Mouse (Mus musculus) hindbrain, embryonic 14.5 days (tissue): ENCODE measurements at regions not wholly inside any gene's neighbourhood (a gene's known extent, or its start where the extent isn't known, plus 50 kb on each side); places are given as distances from the start of the nearest gene placed in this dataset.

ENCODE experiments used
- ATAC-seq: fragments of 200-750 bp; cut with Nextera tagmentation; 2 replicates; pipeline ENCODE4 v1.8.0; 2017; ENCODE audit warnings: moderate number of reproducible peaks, mild to moderate bottlenecking, moderate TSS enrichment, moderate library complexity; ENCODE audit not compliant: low FRiP score
- DNase-seq: peaks from one replicate; pipeline ENCODE4 v3.0.0-alpha.2; 2015; ENCODE audit warnings: low spot score
- H3K27ac ChIP-seq: fragments of 300-500 bp; sonication (generic); 2 replicates; pipeline ENCODE4 v1.5.1; 2014; ENCODE audit warnings: mild to moderate bottlenecking, moderate library complexity
- H3K27me3 ChIP-seq: fragments of 300-500 bp; sonication (generic); 2 replicates; pipeline ENCODE4 v1.6.1; 2014; ENCODE audit warnings: mild to moderate bottlenecking, low read length, mixed read lengths; ENCODE audit not compliant: control insufficient read depth, insufficient read depth
- H3K36me3 ChIP-seq: fragments of 300-500 bp; sonication (generic); replicated peaks from 2 replicates; pipeline ENCODE4 v1.6.1; 2014; ENCODE audit not compliant: control insufficient read depth, insufficient read depth
- H3K4me1 ChIP-seq: fragments of 300-500 bp; sonication (generic); replicated peaks from 2 replicates; pipeline ENCODE4 v1.6.1; 2014; ENCODE audit warnings: antibody characterized with exemption, low read length, mixed read lengths; ENCODE audit not compliant: control insufficient read depth, insufficient read depth
- H3K4me2 ChIP-seq: fragments of 300-500 bp; sonication (generic); replicated peaks from 2 replicates; pipeline ENCODE4 v1.6.1; 2014; ENCODE audit warnings: mild to moderate bottlenecking, moderate library complexity
- H3K4me3 ChIP-seq: fragments of 300-500 bp; sonication (generic); replicated peaks from 2 replicates; pipeline ENCODE4 v1.5.1; 2014; ENCODE audit warnings: mild to moderate bottlenecking, low read length
- H3K9ac ChIP-seq: fragments of 300-500 bp; sonication (generic); 2 replicates; pipeline ENCODE4 v1.6.1; 2014
- H3K9me3 ChIP-seq: fragments of 300-500 bp; sonication (generic); 2 replicates; pipeline ENCODE4 v1.6.1; 2016; ENCODE audit warnings: low read length; ENCODE audit not compliant: control insufficient read depth
- WGBS: fragments of 180-500 bp; shearing (Covaris S2); extraction: QIAGEN DNeasy Blood & Tissue Kit; methylation state at CpG from one replicate; pipeline ENCODE4 v1.1.7; 2014; 5-methylcytosine and 5-hydroxymethylcytosine counted together

DNA sequence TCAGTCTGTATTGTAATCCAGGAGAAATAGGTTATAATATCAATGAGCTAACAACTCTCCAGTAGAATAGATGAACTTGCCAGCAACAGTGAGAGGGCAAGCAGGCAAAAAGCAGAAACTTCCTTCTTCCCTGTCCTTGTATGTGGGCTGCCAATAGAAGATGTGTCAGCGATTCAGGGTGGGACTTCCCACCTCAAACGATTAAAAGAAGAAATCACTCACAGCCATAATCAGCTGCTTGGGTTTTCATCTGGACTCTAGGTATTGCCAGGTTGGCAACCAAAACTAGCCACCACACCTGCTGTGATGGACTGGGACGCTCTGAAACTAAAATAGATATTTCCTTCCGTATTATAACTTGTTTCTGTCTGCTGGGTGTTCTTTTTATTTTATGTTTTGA, 133.2 kb upstream of the Map3k1 start:
- H3K36me3 ChIP-seq: no peaks in the 10 kb centered on the region
- ATAC-seq: no peak
- no peaks in the 10 kb centered on the region for H3K27me3 ChIP-seq
- H3K4me3 ChIP-seq: no peak overlapping the region
- H3K4me1 ChIP-seq: peaks cover 9% of the 10 kb centered on the region; the same call in 1 of the 2 replicates
- DNase-seq: no peak
- H3K27ac ChIP-seq: no peak overlapping the region
- H3K4me2 ChIP-seq: no peak overlapping the region
- 95% methylated on average over 4 of the region's 4 CpGs for WGBS
- no peaks in the 10 kb centered on the region for H3K9me3 ChIP-seq
- H3K9ac ChIP-seq: no peak overlapping the region

DNA sequence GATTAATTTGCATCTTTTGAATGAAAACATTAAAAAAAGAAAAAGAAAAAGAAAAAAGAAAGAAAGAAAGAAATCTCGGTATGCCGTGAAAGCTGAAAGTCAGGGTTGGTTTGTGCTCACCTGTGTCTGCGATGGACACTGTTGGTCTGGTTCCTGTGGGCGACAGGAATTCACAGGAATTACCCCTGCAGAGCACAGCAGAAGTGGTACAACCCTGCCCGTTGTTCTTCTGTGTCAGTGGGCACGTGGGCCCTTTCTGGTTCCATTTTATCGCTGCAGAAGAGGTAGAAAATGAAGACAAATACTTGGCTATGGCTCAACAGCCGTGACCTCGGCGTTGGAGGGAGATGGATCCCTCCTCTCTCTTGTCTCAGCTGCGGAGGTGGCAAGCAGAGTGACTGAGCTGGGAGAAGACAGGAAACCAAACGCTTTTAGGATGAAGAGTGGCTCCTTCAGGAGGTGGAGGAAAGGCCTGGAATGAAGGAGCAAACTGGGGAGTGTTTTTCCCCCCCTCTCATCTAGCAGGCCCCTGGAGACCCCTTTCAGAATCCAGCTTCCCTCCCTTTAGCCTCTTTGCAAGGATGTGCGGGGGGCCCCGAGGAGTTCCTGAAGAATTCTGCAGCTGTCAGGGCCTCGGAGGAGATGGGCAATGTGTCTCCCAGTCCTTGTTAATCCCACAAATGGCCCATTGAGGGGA, 134.7 kb upstream of the Map3k1 start:
- WGBS: 53% methylated on average over 15 of the region's 15 CpGs
- H3K4me1 ChIP-seq: peaks cover 9% of the 10 kb centered on the region; the same call in 1 of the 2 replicates
- no peak overlapping the region for H3K27ac ChIP-seq
- H3K36me3 ChIP-seq: no peaks in the 10 kb centered on the region
- no peaks in the 10 kb centered on the region for H3K9me3 ChIP-seq
- H3K27me3 ChIP-seq: no peaks in the 10 kb centered on the region
- 0 out of 2 replicates have a peak overlapping the region, but pooled peaks have one; percentile 2 for H3K4me2 ChIP-seq
- no peak for DNase-seq
- H3K9ac ChIP-seq: no peak overlapping the region
- H3K4me3 ChIP-seq: no peak overlapping the region
- no peak for ATAC-seq

DNA sequence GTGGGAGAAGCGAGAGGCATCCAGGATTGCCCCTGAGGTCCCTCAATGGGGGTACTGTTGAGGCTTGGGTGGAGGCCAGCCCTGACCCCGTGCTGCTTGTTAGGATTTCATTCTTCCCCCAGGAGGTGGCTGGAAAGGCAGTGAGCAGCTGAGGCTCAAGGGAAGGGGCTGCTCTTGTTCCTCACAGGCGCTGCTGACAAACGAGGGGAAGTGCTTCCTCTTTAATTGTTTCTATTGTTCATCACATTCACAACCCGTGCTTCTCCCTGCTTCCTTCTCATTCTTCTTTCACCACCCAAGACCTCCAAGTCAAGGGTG, 135.3 kb upstream of the Map3k1 start:
- Histone ChIP-seq H3K36me3 (no peaks in the 10 kb centered on the region), H3K27me3 (no peaks in the 10 kb centered on the region), H3K4me2 (0 out of 2 replicates have a peak overlapping the region, but pooled peaks have one; percentile 2), H3K4me3 (no peak overlapping the region), H3K9ac (no peak overlapping the region), H3K4me1 (peaks cover 9% of the 10 kb centered on the region; the same call in 1 of the 2 replicates), H3K9me3 (no peaks in the 10 kb centered on the region), H3K27ac (no peak overlapping the region)
- DNase-seq (no peak), ATAC-seq (peak; percentile 77; the same call in 1 of the 2 replicates)
- 9% methylated on average over 5 of the region's 5 CpGs for WGBS

DNA sequence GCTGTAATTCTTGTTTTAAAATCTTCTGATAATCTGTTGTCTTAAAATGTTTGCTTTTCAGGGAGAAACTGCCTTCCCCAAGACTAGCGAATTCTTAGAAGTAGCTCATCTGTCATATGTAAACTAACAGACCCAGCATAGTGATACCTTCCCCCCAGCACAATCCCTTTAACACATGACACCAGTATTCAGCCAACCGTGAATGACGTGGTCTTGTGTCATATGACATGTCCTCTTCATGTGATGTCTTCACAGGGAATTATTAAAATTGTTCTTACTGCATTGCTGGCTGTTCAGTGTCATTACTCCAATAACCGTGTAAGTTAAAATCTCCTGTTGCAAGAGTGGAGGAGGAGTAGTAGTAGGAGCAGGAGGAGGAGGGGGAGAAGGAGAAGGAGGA, 137.5 kb upstream of the Map3k1 start:
- DNase-seq (no peak), ATAC-seq (no peak)
- Histone ChIP-seq H3K4me3 (no peak overlapping the region), H3K9me3 (no peaks in the 10 kb centered on the region), H3K36me3 (no peaks in the 10 kb centered on the region), H3K4me1 (peaks cover 9% of the 10 kb centered on the region; the same call in 1 of the 2 replicates), H3K4me2 (no peak overlapping the region), H3K9ac (no peak overlapping the region), H3K27ac (no peak overlapping the region), H3K27me3 (no peaks in the 10 kb centered on the region)
- WGBS: 83% methylated on average over 4 of the region's 4 CpGs

DNA sequence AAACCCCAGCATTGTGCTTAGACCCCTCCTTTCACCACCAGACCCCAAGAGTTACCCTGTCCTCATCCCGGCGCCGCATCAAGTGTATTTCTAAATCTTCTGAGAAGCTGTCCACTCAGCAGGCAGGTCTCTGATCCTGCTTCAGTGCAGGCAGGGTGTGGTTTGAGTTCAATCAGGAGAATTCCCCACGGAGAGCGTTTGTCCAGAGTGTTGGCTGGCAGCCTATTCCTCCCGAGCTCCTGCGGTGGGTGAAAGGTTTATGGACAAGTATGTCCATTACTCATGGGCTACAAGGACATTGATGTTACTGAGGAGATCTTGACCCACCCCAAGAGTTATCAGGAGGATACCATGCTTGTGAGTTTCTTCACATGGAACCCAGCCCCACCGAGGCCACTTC, 138.0 kb upstream of the Map3k1 start:
- DNase-seq (no peak), ATAC-seq (no peak)
- Histone ChIP-seq H3K27me3 (no peaks in the 10 kb centered on the region), H3K4me2 (no peak overlapping the region), H3K4me3 (no peak overlapping the region), H3K9me3 (no peaks in the 10 kb centered on the region), H3K9ac (no peak overlapping the region), H3K36me3 (no peaks in the 10 kb centered on the region), H3K4me1 (peaks cover 9% of the 10 kb centered on the region; the same call in 1 of the 2 replicates), H3K27ac (no peak overlapping the region)
- WGBS: 85% methylated on average over 8 of the region's 8 CpGs

DNA sequence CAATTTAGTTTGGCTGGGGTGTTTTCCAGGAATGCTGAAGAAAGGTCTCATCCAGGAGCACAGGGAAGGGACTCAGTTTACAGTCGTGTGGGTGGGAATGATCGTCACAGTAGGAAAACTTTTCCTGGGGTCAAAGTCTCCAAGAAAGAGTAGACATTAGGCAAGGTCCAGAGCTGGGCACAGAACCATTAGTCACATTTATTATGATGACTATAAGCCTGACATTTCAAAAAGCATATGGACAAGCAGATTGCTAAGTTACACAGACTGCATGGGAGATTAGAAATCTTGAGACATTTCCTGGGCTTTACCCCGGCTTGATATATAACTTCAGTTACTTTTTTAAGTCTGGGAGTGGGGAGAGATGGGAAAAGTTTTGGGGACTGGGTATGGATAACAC, 139.6 kb upstream of the Map3k1 start:
- Histone ChIP-seq H3K4me3 (no peak overlapping the region), H3K4me1 (peaks cover 9% of the 10 kb centered on the region; the same call in 1 of the 2 replicates), H3K9me3 (no peaks in the 10 kb centered on the region), H3K9ac (no peak overlapping the region), H3K36me3 (no peaks in the 10 kb centered on the region), H3K4me2 (no peak overlapping the region), H3K27me3 (no peaks in the 10 kb centered on the region), H3K27ac (no peak overlapping the region)
- ATAC-seq (no peak), DNase-seq (no peak)
- 82% methylated on average over 3 of the region's 3 CpGs for WGBS

DNA sequence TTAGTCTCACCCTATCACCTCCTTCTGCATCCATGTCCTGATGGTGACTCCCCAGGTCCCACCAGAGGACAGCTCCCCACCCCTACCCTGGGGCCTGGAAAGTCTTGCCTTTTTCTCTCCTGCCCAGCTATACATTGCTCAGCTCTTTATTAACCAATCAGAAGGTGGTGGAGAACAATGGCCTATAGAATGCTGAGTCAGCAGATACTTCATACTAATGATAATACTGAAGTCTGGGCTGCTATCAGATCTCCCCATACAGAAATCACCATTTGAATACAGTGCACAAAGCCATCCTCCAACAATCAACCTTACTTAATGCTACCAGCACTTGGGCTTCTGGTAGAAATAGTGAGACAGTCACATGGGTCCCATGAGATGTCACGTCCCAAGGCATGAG, 141.2 kb upstream of the Map3k1 start:
- Histone ChIP-seq H3K4me2 (no peak overlapping the region), H3K27me3 (no peaks in the 10 kb centered on the region), H3K4me1 (no peaks in the 10 kb centered on the region; the same call in 1 of the 2 replicates), H3K9ac (no peak overlapping the region), H3K27ac (no peak overlapping the region), H3K36me3 (no peaks in the 10 kb centered on the region), H3K4me3 (no peak overlapping the region), H3K9me3 (no peaks in the 10 kb centered on the region)
- 87% methylated on average over 1 of the region's 1 CpGs for WGBS
- DNase-seq (no peak), ATAC-seq (no peak)

DNA sequence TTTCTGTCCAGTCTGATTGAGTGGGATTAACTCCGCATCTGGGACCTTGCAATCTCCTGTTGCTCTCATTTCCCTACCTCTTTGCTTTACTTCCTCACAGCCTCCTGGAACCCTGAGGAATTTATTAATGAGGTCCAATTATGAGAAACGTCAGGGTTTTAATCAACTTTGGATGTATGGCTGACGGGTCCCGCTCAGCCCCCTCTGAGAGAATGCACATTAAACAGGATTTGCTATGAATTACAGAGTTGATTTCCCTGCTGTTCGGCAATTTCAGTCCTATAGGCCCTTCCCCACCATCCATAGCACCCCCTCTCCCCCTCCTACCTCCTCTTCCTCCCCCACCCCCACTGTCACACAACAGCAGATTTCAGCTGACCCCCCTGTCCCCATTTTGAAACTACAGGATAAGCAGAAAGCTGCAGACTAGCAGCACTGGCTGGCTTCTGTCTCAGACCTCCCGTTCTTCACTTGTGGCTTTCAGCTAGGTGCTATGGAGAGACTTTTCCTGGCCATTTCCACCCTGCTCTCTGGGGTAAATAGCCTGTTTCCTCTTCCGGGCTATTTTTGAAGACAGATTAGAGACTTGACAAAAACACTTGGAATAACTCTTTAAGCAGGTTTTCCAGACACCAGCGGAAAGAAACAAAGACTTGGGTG, 145.2 kb upstream of the Map3k1 start:
- 59% methylated on average over 8 of the region's 8 CpGs for WGBS
- H3K36me3 ChIP-seq: no peaks in the 10 kb centered on the region
- H3K4me1 ChIP-seq: no peaks in the 10 kb centered on the region; the same call in 1 of the 2 replicates
- no peak overlapping the region for H3K4me3 ChIP-seq
- H3K4me2 ChIP-seq: no peak overlapping the region
- no peak overlapping the region for H3K9ac ChIP-seq
- DNase-seq (no peak), ATAC-seq (no peak)
- no peak overlapping the region for H3K27ac ChIP-seq
- no peaks in the 10 kb centered on the region for H3K27me3 ChIP-seq
- H3K9me3 ChIP-seq: no peaks in the 10 kb centered on the region

DNA sequence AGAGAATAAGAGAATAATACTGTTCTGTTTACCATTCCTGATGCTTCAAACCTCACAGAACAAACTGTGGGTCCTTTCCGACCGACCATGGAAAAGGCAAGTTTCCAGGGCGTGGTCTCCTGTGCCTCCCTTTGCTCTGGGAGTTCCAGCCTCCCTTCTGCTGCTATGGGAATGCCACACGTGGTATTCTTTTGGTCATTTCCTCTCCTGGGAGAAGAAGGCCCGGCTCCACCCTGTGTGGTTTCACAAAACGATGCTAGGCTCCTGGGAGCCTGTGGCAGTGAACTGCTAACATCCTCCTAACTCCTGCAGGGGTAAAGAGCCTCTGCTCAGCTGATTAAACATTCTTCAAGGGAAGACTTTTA, 145.7 kb upstream of the Map3k1 start:
- 39% methylated on average over 6 of the region's 6 CpGs for WGBS
- H3K9me3 ChIP-seq: no peaks in the 10 kb centered on the region
- H3K27me3 ChIP-seq: no peaks in the 10 kb centered on the region
- H3K4me1 ChIP-seq: no peaks in the 10 kb centered on the region; the same call in 1 of the 2 replicates
- DNase-seq: no peak
- no peak overlapping the region for H3K4me3 ChIP-seq
- no peak overlapping the region for H3K27ac ChIP-seq
- H3K36me3 ChIP-seq: no peaks in the 10 kb centered on the region
- no peak overlapping the region for H3K9ac ChIP-seq
- no peak for ATAC-seq
- H3K4me2 ChIP-seq: no peak overlapping the region
